Mouse (Mus musculus) spleen, adult 2 months (tissue): ENCODE measurements around the gene Eml2. TPM values are rescaled to one million over a fixed set of nuclear protein-coding genes. Genes with fewer than 3 reads are reported as not detected.
A peak's percentile ranks its signal among the peaks of the same experiment; 100 is the strongest.

Source experiments
- DNase-seq, 2 experiments: peaks; one replicate each; pipeline versions ENCODE4 v3.0.0 to v3.0.0-alpha.2; 2012 to 2021; ENCODE audit warnings: low spot score in 2 of 2, low read depth in 1 of 2
- H3K27ac ChIP-seq: fragments of 200-500 bp; 2 replicates; pipeline ENCODE4 v1.5.1; 2012; ENCODE audit warnings: low read length, inconsistent platforms; ENCODE audit not compliant: insufficient read depth
- H3K27me3 ChIP-seq: fragments of 200-500 bp; 2 replicates; pipeline ENCODE4 v1.6.1; 2012; ENCODE audit warnings: mild to moderate bottlenecking, moderate library complexity, low read length, inconsistent platforms; ENCODE audit not compliant: control insufficient read depth, insufficient read depth
- H3K36me3 ChIP-seq: fragments of 200-500 bp; 2 replicates; pipeline ENCODE4 v1.6.1; 2012; ENCODE audit warnings: mild to moderate bottlenecking, low read length, inconsistent platforms; ENCODE audit not compliant: control insufficient read depth, insufficient read depth
- H3K4me1 ChIP-seq: fragments of 200-500 bp; 2 replicates; pipeline ENCODE4 v1.6.1; 2011; ENCODE audit warnings: inconsistent platforms; ENCODE audit not compliant: control insufficient read depth, insufficient read depth, insufficient read length
- H3K4me3 ChIP-seq: fragments of 200-500 bp; 2 replicates; pipeline ENCODE4 v1.5.1; 2011; ENCODE audit warnings: mild to moderate bottlenecking, inconsistent platforms; ENCODE audit not compliant: insufficient read depth, insufficient read length; ENCODE audit errors: extremely low read depth
- CTCF ChIP-seq: fragments of 200-500 bp; IDR thresholded peaks from 2 replicates; pipeline ENCODE4 v1.5.1; 2011; ENCODE audit warnings: mild to moderate bottlenecking, inconsistent platforms; ENCODE audit not compliant: insufficient read depth, insufficient read length, insufficient replicate concordance; ENCODE audit errors: extremely low read depth
- POLR2A ChIP-seq: fragments of 200-500 bp; IDR thresholded peaks from 2 replicates; pipeline ENCODE4 v1.6.1; 2011; ENCODE audit warnings: low read depth, low read length, inconsistent platforms
- WGBS: fragments of 180-500 bp; shearing (Covaris S2); methylation state at CpG from one replicate; pipeline ENCODE4 v1.1.7; 2018; 5-methylcytosine and 5-hydroxymethylcytosine counted together
- polyA plus RNA-seq: library from polyadenylated mRNA; depleted of rRNA; stranded (reverse); fragments of >200 nt; gene quantifications from 2 replicates; pipeline ENCODE4 v1.2.3, GENCODE M21; 2012

The Eml2 gene
- polyA plus RNA-seq, 1 experiment, result 27.9 TPM

DNA sequence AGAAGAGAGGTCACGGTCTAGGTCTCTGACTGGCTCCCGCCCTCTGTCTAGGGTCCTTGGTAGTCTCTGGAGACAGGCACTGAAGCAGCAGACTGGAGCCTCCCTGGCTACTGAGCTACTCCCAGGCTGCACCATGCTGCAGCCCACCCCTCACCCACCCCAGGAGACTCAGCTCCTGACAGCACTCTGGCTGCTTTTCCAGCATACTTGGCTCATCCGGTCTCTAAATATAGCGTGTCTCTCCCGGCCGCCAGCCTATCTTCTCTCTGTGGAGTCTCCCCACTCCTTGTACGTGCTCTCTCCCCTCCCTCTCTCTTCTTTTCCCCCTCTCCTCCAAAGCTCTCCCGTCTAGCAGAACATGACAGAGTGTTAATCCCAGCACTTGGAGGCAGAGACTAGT is 6.1 kb upstream of the Eml2 start:
- TF ChIP-seq POLR2A (no peak), CTCF (no peak)
- Histone ChIP-seq H3K27me3 (0 out of 2 replicates have a peak, but pooled peaks cover under 1% of the 10 kb centered on the region), H3K4me1 (no peaks in the 10 kb centered on the region), H3K27ac (no peak overlapping the region), H3K36me3 (no peaks in the 10 kb centered on the region), H3K4me3 (no peak overlapping the region)
- DNase-seq, result no peak
- 78% methylated on average over 8 of the region's 8 CpGs for WGBS

GRCm38 (mm10) chr7:19171831-19172230 is 4.4 kb upstream of the Eml2 start:
- DNase-seq, result no peak
- TF ChIP-seq POLR2A (no peak), CTCF (no peak)
- Histone ChIP-seq H3K27ac (no peak overlapping the region), H3K36me3 (no peaks in the 10 kb centered on the region), H3K4me3 (no peak overlapping the region), H3K27me3 (peaks cover 14% of the 10 kb centered on the region), H3K4me1 (no peaks in the 10 kb centered on the region)
- WGBS, result 46% methylated on average over 8 of the region's 8 CpGs

- TF ChIP-seq POLR2A (no peak), CTCF (peak; percentile 75; the same call in 1 of the 2 replicates)
- H3K36me3 ChIP-seq, result no peaks in the 10 kb centered on the region
- H3K4me1 ChIP-seq, result no peaks in the 10 kb centered on the region
- H3K27me3 ChIP-seq, result peaks cover 17% of the 10 kb centered on the region
- H3K27ac ChIP-seq, result no peak overlapping the region
- WGBS, result 5% methylated on average over 17 of the region's 17 CpGs
- peak in 1 of 2 experiments; percentile 73 for DNase-seq
- H3K4me3 ChIP-seq, result no peak overlapping the region
These were observed 3.3 kb upstream of the Eml2 start for GRCm38 (mm10) chr7:19172874-19173273.

- Histone ChIP-seq H3K36me3 (no peaks in the 10 kb centered on the region), H3K4me3 (no peak overlapping the region), H3K4me1 (peaks cover 5% of the 10 kb centered on the region; the same call in 1 of the 2 replicates), H3K27me3 (peaks cover 17% of the 10 kb centered on the region), H3K27ac (no peak overlapping the region)
- no peak for TF ChIP-seq CTCF
- TF ChIP-seq POLR2A, result no peak
- 17% methylated on average over 14 of the region's 21 CpGs for WGBS
- no peak for DNase-seq
These were observed 311 bp downstream of the Eml2 start for GRCm38 (mm10) chr7:19176516-19176947.

- Histone ChIP-seq H3K36me3 (no peaks in the 10 kb centered on the region), H3K27ac (no peak overlapping the region), H3K4me1 (peaks cover 9% of the 10 kb centered on the region; the same call in 1 of the 2 replicates), H3K4me3 (no peak overlapping the region), H3K27me3 (peaks cover 17% of the 10 kb centered on the region)
- no peak for TF ChIP-seq POLR2A
- TF ChIP-seq CTCF, result no peak
- no peak for DNase-seq
- WGBS, result 85% methylated on average over 7 of the region's 7 CpGs
These were observed 995 bp downstream of the Eml2 start for GRCm38 (mm10) chr7:19177216-19177615.

DNA sequence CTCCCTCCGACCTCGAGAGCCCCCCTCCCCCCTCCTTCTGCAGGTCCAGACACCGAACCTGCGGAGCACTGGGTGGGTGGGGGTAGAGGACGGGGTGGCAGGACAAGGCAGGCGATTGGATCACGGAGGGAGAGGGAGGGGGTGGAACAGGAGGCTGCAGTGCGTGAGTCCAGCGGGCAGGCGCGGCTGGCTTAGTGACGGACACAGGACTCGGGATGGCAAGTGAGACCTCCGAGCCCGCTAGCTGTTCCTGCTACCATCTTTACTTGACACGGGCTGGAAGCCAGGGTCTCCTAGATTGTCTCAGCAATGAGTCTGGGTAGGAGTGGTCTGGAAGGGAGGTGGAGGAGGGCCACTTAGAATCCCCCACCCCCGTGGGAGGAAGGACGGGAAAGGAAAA is 1.8 kb downstream of the Eml2 start:
- TF ChIP-seq CTCF, result no peak
- TF ChIP-seq POLR2A, result no peak
- no peak overlapping the region for H3K27ac ChIP-seq
- no peak for DNase-seq
- H3K4me1 ChIP-seq, result peaks cover 9% of the 10 kb centered on the region; the same call in 1 of the 2 replicates
- WGBS, result 29% methylated on average over 18 of the region's 18 CpGs
- H3K36me3 ChIP-seq, result no peaks in the 10 kb centered on the region
- peaks cover 17% of the 10 kb centered on the region for H3K27me3 ChIP-seq
- H3K4me3 ChIP-seq, result no peak overlapping the region

DNA sequence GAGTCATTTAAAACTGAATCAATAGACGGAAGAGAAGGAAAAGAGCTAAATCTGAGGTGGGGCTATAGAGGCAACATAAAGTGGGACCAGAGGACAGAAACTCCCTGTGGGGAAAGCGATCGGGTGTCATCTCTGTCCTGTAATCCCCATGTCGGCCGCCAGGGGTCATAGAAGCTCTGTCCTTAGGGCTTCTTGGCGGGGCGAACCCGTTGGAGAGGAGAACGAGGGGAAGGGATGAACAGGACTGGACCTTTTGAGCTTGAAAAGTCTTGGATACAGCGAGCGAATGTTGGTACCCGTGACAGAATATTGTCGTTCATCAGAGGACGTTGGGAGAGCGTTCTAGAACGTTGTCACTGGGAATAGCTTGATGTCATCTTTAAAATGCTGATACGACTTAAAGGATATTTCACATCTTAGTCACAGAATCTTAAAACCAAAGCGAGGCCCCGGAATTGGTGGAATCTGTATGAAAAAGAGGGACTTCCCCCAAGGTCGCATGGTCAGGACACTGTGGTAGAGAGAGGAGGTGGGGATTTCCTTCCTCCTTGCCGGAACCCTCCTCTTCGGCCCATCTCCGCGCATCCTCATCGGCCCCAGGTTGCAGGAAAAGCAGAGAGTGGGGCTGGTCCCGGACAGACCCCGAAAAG is 2.3 kb downstream of the Eml2 start:
- no peak overlapping the region for H3K27ac ChIP-seq
- H3K36me3 ChIP-seq, result no peaks in the 10 kb centered on the region
- peaks cover 9% of the 10 kb centered on the region; the same call in 1 of the 2 replicates for H3K4me1 ChIP-seq
- TF ChIP-seq CTCF (peak; percentile 88; the same call in 1 of the 2 replicates), POLR2A (no peak)
- peak overlapping the region; percentile 25; the same call in 1 of the 2 replicates for H3K4me3 ChIP-seq
- 4% methylated on average over 27 of the region's 27 CpGs for WGBS
- peaks cover 17% of the 10 kb centered on the region for H3K27me3 ChIP-seq
- peak; percentile 45 to 75 for DNase-seq
